Mouse (Mus musculus) kidney, adult 11 months (tissue): ENCODE measurements around the gene Ttll5.

ENCODE experiments used
- DNase-seq: peaks from one replicate; pipeline ENCODE4 v3.0.0; 2022

Ttll5 gene

DNA sequence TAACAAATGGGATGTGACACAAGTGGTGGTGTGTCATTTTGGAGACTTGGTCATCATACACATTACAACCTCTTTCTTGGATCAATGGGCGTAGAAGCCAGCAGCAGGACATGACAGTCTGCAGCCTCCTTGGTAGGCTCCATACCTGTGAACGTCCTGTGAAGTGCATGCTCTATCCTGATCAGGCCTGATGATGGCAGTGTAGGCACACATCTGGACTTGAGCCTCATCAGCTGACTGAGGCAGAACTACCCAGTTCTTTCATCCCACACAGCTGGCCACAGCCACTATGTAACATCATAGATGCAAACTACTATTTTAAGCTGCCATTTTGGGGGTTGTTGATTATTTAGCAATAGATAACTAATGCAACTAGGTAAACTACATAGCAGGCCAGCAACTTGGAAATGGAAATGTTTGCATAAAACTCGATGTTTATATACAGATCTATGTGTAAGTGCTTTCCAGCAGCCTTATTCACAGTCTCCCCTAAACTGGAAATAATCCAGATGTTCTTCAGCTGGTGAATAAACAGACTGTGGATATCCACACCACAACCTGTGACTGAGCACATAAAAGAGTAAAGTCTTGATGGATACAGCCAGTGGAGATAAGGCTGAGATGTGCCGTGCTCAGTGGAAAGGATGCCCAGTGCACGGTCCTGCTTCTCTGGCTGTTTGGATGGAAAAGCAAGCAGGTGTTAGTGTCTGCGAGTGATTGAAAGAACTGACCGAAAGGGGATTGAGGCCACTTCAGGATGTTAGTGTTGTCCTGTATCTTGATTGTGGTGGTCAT lies 23.9 kb downstream of the Ttll5 start:
- DNase-seq, result peak; percentile 24

DNA sequence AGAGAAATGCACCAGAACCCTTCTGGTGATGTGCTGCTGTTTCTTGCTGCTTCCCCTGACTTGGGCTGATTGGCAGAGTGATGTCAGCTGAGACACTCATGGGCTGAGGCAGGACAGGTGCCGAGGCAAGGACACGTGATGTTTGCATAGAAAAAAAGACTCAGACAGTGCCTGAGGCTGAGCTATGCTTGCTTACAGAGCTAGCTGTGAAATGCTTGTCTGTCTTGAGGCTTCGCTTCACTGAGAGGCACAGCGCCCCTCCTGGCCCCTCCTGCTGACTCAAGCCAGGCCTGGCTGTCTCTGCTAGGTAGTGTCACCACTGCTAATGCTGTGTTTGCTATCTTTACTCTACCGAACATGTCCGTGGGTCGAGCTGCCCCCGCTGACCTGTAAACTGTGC lies 26.2 kb downstream of the Ttll5 start:
- no peak for DNase-seq

DNA sequence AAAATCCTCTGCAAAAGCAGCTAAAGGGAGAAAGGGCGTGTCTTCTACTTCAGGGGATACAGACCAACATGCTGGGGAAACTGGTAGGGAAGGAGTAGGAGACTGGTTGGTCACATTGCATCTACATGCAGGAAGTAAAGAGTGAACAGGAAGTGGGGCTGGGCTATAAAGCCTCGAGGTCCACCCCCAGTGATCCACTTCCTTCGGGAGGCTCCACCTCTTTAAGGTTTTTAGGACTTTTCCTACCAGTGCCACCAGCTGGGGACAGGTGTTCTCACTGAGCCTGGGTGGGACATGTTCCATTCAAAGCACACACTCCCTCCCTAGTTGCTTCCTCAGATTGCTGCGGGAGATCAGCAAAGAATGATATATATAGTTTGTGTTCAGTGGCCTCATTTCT lies 29.4 kb downstream of the Ttll5 start:
- no peak for DNase-seq

DNA sequence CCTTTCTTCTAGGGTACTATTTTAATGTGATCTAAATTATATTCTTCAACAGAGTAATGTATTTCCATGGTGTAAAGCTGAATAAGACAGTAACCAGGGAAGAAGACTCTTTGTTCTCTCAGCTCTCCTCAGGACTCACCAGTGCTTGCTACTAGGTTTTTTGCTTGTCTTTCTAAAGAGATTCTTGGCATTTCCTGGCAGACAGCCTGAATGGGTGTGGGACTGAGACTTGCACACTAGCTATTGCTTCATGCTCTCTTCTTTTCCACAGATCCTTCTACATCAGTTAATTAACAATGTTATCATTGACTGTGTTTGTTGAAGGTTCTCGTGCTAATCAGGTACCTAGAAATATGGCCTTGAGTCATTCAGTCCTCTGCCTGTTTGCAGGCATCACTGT lies 29.8 kb downstream of the Ttll5 start:
- no peak for DNase-seq

DNA sequence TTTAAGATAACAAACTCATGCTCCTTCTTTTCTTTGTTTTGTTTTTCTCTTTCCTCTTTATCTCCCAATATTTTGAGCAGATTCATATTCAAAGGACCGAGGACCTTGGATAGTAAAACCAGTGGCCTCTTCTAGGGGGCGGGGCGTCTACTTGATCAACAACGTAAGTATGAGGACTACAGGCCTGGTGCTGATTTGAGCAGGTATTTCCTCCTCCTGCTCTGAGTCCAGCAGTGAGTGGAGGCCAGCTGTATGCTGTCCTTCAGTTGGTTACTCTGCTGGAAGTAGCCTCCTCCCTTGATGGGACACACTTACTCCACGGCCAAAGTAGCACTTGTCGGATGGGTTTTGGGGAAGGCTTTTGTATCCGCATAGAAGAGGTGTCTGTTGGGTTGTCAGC lies 32.8 kb downstream of the Ttll5 start:
- no peak for DNase-seq

DNA sequence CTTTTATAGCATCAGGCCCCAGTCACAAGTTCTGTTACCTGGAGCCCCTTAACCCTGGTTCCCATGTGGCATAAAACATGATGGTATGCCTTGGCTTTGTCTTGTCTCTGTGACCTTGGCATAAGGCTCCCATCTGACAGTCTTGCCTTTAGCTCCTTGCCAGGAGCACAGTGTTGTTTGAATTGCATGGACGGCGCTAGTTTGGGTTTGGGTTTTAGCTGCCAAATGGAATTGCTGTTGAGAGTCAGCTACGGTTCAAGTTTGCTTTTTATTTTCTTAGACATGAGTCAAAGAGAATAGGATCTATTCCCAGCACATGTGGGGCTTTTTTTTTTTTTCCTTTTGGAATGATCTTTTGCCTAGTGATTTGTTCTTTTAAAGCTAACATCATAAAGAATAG lies 34.7 kb downstream of the Ttll5 start:
- no peak for DNase-seq

DNA sequence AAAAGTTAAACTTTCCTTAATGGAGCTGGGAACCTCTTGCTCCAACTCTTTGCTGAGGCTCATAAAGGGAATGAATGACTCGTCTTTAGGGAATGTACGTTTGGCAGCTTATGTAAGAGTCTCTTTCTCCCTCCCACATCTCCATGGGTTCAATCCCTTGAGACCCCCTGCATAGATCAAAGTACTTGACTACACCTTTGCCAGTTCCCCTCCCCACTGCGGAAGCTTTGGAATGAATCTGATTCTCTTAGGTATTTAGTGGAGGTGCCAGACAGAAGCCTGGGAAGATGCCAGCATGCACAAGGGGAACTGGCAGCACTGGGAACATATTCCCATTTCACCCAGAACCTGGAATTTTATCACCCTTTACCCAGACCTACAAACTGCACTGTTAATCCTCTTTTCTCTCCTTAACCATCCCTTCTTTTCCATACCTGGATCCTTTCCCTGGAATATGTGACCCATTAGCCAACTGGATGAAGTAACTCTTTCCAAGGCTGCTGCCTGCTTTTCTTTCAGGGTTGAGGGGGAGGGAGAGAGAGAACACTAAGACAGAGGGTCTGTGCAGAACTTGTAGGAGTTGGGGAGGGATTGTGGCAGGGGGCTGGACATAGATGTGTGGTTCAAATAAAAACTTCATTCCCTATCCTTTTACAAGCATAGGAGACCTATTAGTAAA lies 35.2 kb downstream of the Ttll5 start:
- no peak for DNase-seq

DNA sequence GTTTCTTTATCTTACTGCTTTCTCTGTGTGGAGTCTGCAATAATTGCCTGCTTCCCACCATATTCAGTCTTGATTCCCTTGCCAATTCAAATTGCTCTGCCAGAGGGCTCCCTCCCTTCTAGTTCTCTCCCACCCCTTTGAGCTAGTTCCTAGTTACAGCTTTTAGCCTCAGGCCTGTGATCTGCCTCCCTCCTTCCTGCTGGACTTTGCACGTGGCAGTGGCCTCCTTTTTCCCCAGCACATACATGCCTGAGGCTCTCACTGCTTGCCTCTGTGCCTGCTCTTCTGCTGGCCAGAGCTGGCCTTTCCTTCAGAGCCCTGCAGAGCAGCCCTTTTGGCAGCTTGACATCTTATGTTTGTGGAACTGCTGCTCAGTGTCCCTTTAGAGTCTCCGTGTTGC lies 38.1 kb downstream of the Ttll5 start:
- peak; percentile 42 for DNase-seq

DNA sequence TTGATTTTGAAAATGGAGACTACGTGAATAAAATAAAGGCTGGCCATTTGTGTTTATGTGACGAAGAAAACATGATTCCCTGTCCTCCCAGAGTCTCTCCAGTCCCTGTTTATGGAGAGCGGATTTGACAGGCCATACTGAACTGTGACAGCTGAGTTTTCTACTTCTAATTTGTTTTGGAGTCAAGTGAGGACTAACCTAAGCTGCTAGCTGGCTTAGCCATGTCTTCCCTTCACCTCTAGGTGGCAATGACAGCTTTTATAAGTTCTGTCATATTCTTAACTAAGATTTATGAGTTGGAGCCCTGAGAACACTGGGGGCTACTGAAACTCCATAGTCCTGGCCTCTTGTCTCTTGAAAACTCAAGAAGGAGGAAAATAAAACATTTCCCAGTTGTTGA lies 41.1 kb downstream of the Ttll5 start:
- no peak for DNase-seq

DNA sequence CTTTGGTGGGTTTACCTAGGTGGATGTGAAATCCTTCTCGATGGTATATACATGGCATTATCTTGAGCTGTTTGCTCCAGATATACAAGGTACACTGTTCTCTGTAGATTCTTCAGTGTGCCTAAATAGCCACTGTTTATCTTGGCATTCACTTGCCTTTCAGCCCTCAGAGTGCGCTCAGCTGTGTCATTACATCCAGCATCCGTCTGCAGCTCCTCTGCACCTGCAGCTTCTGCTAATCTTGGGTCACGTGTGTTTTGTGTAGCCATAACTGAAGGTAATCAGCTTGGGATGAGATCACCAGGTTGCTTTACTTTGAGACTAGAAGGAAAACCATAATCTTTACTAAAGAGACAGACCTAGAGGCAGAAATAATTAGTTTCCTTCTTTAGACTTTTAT lies 42.2 kb downstream of the Ttll5 start:
- no peak for DNase-seq

DNA sequence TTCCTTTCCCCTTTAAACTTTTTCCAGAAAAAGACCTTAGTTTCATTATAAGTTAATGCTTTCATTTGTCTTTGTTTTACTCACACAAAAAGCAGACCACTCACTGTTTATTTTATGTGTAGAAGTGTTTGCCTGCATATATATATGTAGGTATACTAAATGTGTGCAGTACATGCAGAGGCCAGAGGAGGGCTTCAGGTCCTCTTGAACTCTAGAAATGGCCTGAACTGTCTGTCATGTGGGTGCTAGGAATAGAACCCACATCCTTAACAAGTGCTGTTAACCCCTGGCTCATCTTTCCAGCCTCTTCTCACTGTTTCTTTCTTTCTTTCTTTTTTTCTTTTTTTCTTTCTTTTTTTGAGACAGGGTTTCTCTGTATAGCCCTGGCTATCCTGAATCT lies 42.7 kb downstream of the Ttll5 start:
- no peak for DNase-seq

DNA sequence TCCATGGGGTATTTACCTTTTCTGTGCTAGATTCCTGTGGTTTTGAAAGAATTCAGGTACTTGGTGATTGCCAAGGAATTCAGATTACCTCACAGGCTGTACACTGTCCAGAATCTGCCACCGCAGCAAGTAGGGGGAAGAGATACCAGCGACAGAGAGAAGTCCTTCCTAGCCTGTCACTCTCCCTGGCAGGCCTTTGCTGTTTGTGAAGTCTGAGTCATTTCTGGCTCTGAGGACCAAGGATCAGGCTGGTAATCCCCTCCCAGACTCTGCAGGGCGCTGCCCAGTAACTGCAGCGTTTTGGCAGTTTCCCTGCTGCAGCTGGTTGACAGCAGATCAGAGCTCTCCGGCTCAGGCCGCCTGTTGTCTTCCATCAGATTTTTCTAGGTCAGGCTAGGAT lies 45.0 kb downstream of the Ttll5 start:
- DNase-seq, result no peak

DNA sequence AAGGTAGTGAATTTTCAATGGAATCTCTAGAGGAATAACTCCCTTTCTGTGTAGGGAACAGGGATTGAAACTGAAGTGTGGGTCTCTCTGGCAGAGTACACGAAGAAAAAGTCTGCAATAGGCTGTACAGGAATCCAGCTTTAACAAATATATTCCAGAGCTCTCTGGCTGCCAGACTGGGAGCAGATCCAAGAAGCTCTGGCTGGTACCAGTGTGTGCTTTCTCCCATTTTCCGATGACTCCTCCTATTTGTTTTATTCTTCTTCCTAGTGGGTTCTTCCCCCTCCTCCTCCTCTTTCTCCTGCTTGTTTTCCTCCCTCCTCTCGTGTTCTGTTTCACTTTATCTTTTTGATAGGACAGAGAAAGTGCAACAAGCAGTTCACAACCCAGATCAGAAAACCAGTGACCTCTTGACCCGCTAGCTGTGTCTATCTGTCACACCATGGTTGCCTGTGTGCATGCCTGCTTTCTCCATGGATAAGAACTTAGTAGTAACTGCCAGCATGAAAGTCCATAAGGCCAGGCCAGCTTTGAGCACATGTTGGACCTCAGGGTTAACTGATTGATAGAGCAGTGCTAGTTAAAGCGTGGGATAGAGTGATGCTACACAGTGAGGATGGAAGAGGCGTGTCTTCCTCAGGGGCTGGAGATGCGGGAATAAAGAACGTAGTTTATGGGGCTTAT lies 55.3 kb downstream of the Ttll5 start:
- DNase-seq, result no peak

DNA sequence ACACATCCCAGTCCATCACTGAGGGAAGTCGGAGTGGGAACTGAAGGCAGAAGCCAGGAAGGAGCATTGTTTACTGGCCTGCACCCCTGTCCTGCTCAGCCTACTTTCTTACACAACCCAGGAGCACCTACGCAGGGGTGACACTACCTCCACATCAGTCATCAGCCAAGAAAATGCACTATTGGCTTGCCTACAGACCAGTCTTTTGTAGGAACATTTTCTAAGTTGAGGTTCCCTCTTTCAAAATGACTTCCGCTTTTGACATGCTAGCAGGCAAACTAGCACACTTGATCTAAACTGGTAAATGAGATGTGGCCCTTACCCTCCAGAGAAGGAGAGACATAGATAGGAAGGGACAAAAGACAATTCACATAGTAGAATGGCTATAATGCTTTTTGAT lies 60.6 kb downstream of the Ttll5 start:
- DNase-seq, result no peak

DNA sequence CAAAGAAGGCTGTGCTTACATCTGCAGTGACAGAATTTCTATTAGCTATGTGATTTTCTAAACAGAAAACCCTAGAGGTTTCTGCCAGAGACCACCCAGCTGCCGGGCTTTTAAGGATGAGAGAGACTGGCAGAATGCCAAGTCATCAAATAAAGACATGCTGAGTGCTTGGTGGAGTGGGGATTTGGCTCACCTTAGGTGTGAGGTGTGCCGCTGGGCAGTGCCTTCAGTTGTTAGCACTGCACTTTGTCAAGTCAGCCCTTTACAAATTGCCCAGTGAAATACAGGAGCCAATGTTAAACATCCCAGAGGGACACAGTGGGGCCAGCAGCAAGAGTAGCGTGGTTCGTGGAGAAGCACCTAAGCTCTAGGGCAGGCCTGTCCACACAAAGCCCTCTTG lies 65.6 kb downstream of the Ttll5 start:
- DNase-seq, result no peak

DNA sequence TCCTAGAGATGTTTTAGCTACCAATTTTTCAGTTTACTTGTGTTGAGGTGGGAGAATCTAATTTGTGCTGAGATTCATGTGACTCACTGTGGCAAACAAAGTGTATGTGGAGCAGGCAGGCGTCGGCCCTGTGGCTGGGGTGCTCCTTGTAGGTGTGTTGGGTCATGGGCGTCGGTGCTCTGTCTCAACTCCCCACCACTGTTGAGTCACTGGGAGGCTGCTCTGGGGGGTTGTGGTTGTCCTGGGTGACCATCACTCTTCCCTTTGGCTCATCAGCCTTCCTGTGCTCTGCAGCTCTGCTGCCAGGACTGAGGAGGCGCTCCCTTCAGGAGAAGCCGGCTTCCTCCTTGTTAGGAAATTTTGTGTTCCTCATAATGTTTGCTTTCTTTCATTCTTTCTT lies 79.5 kb downstream of the Ttll5 start:
- no peak for DNase-seq

DNA sequence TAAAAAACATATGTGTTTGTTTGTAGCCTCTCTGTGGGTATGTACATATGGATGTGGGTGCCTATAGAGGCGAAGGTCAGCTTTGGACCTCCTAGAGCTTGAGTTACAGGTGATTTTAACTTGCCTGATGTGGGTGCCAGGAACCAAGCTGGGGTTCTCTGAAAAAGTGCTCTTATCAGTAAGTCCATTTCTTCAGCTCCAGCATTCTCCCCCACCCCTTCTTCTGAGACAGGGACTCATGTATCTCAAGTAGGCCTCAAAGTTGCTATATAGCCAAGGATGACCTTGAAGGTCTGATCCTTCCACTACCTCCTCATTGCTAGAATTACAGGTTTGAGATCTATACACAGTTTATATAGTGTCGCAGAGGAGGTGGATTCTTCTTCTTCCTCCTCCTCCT lies 81.2 kb downstream of the Ttll5 start:
- no peak for DNase-seq

DNA sequence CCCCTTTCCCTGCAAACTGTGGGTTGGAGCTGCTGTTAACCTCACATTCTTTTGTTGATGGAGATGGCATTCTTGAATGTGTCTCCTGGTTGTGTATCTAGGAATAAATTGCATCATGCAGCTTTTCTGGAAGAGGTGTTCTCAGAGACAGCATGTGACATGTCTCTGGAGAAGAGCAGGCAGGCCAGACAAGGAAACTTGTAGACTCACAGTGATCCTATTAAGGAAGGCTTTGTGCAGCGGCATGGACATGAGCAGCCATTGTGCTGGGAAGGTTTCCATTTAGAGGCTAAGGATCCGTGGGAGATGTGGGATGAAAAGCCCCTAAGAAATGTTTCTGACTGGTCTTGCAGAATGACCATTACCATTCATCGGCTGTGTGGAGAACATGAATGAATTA lies 83.4 kb downstream of the Ttll5 start:
- DNase-seq, result no peak

DNA sequence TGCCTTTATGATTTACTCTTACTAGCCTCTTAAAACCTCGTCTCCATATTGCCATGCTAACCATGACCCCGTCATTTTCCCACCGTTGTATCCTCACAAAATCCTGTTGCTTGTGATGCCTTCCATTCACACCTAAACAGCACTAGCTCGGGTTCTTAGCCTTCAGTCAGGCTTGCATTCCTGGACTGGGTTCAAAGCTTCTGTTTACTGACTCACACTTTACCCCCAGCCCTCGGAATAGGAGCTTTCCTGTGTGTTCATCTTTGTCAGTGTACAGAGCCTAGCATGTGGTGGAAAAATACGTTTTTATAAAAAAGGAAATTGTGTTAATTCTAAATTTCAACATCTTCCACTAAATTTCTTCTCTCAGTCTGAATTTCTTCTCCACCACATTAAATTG lies 86.4 kb downstream of the Ttll5 start:
- no peak for DNase-seq

DNA sequence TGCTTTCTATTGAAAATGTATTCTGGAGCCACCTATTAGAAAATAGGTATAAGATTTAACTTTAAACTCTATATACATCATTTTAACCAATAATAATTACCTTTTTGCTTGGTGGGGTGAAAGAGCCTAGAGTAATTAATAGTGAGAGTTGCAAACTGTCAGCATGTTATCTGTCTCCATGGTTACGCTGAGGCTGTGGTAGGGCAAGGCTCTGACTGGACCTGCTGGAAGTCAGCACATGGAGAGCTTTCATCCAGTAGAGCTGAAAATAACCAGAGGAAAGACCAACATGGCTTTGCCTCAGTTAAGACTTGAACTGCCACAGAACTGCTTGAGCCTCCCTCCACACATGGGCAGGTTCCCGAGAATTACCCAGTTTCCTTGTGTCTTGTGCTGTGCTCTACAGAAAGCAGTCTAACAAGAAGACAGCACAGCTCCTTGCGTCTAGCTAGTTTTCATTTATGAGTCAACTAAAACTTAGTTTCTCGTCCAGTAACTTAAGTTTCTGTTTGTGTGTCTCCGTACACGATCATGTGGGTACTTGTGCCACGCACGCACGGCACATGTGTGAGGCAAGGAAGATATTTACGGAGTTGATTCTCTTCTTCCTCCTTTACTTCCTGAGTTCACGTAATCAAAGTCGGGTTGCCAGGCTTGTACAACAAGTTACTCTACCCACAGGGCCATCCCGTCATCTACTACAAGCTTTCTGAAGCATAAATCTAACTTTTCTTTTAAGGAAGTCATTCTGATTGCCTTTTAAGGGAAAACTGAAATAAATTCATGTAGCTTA lies 88.4 kb downstream of the Ttll5 start:
- no peak for DNase-seq

DNA sequence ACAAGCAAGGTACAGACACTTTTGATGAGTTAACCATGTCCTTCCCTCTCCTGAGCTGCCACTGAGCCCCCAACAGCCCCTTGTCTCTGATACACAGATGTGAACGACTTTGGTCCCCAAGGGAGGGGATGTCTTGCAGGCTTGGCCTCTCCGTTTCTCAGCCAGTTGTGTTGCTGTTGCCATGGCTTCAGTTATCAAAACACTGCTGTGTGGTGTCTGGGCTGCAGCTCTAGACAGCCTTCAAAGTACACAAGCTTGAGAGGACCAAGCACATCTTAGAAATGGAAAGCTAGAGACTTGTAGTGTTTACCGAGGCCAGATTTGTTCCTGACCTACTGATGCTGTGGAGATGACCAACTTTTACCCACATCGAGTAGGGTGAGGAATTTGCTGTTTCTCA lies 102.4 kb downstream of the Ttll5 start:
- no peak for DNase-seq

DNA sequence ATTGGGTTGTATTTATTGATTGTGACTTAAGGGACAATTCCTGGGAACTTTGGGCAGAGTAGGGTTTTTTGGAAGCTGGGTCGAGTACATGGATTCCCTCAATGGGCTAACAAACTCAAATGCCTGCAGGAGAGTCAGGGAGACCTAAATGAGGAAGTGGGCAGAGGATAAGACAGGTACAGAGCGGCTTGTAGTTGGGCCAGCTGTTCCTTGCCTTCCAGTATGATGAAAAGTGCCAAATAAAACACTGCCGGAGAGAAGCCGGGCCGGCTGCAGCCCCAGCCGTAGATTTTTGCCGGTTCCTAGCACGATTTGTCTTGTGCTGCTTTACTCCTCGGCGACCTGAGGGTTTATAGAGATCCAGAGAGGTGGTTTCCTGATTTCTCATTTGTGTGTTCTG lies 104.1 kb downstream of the Ttll5 start:
- no peak for DNase-seq

DNA sequence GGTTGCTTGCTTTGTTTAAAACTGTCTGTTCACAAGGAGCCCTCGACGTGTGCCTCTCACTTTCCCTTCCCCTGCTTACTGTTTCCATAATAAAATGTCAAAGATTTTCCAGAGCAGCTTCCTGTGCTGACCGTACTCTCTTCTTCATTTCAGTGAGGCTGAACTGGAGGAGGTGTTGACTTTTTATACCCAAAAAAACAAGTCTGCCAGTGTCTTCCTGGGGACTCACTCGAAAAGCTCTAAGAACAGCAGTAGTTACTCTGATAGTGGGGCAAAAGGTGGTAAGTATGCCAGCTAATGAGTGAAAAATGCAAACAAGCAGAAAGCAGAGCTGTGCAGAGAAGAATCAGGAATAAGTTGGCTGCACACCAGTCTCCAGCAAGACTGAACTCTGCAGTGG lies 105.3 kb downstream of the Ttll5 start:
- no peak for DNase-seq

DNA sequence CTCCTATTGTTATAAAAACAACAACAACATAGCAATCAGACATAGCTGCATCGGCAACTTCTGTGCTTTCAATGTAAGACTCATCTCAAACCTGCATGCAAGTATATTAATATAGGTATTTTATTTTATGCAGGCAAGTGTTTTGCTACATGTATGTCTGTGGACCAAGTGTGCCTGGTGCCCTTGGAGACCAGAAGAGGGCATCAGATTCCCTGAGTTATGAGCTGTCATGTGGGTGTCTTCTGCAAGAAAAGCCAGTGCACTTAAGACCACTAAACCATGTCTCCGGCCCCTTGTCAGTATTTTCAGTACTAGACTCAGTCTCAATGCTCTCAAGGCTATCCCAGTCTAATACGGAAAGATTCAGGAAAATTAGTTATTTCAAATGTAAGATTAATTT lies 106.3 kb downstream of the Ttll5 start:
- no peak for DNase-seq
